Mouse (Mus musculus): ENCODE data around the gene Tmprss7. TPM values are rescaled to one million over a fixed set of nuclear protein-coding genes. Genes with fewer than 3 reads are reported as not detected.

The Tmprss7 gene
- total and polyA plus RNA-seq, 3 experiments = not detected

- H3K27ac ChIP-seq (ENCODE audit: insufficient read depth, low read depth) = no peak overlapping the region
- no peaks in the 10 kb centered on the region for H3K27me3 ChIP-seq (replicated peaks)
- H3K9me3 ChIP-seq (replicated peaks; ENCODE audit: low read length) = no peaks in the 10 kb centered on the region
- no peaks in the 10 kb centered on the region for H3K4me1 ChIP-seq (ENCODE audit: control insufficient read depth in 1 of 2, insufficient read depth in 2 of 2)
- H3K9ac ChIP-seq (ENCODE audit: insufficient read depth, low read depth) = no peak overlapping the region
- H3K36me3 ChIP-seq (replicated peaks in 1 of 2; ENCODE audit: control insufficient read depth in 1 of 2, insufficient read depth in 1 of 2, low read length in 1 of 2) = no peaks in the 10 kb centered on the region
- TF ChIP-seq PAX5 (IDR thresholded peaks at IDR 0.05; ENCODE audit: low read length) = no peak
- dilution Hi-C loops (cut with MboI; ENCODE audit: extremely low pct_ligation_motif_present, extremely low pct_unique_long_range_greater_than_20kb, low sequenced_read_pairs) = no loop called here
- DNase-seq (ENCODE audit: extremely low read depth) = no peak
- H3K4me2 ChIP-seq (ENCODE audit: insufficient read depth, low read depth, poor library complexity, severe bottlenecking) = no peak overlapping the region
- in situ Hi-C loops (cut with MboI; ENCODE audit: low pct_ligation_motif_present, low pct_unique_long_range_greater_than_20kb, low sequenced_read_pairs) = no loop called here
- no peak overlapping the region for H3K4me3 ChIP-seq (replicated peaks in 1 of 3; ENCODE audit: low read depth in 2 of 3, low read length in 2 of 3, poor library complexity in 1 of 3)
- H3K79me2 ChIP-seq (replicated peaks; ENCODE audit: control insufficient read depth, extremely low read depth, insufficient read depth, poor library complexity, severe bottlenecking) = no peaks in the 10 kb centered on the region
Measured at GRCm38 (mm10) chr16:45657574-45658159, 35.8 kb downstream of the Tmprss7 start.

DNA sequence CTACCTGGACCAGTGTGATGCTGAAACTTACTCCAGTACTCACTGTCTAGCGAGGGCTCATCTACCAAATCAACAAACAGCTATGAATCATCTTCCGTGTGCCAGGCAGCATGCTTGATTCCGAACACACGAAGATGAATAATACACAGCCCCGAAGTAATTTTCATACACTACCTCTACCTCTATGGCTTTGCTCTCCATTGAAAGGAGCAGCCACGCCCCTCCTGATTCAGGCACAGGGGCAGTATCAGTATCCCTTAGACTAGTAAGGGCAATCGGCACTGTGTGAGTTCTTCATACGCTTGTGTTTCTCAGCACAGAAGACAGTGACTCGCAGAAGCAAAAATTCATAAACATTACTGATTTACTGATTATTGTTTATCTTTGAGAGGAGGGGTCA lies 39.0 kb downstream of the Tmprss7 start:
- dilution Hi-C loops (cut with MboI; ENCODE audit: extremely low pct_ligation_motif_present, extremely low pct_unique_long_range_greater_than_20kb, low sequenced_read_pairs) = no loop called here
- TF ChIP-seq SIN3A (IDR thresholded peaks at IDR 0.05; ENCODE audit: low read length) (no peak), MEF2A (IDR thresholded peaks at IDR 0.05; ENCODE audit: borderline replicate concordance, low read depth, low read length) (no peak), IRF4 (IDR thresholded peaks at IDR 0.05; ENCODE audit: low read depth, low read length) (no peak), BHLHE40 (IDR thresholded peaks at IDR 0.05; ENCODE audit: low read depth, low read length) (no peak), USF1 (IDR thresholded peaks at IDR 0.05; ENCODE audit: low read depth, low read length) (no peak), HCFC1 (IDR thresholded peaks at IDR 0.05; ENCODE audit: low read depth, low read length) (no peak), E2F4 (IDR thresholded peaks at IDR 0.05; ENCODE audit: insufficient replicate concordance, low read depth, low read length) (no peak), ZC3H11A (IDR thresholded peaks at IDR 0.05; ENCODE audit: low read depth, low read length) (no peak), NELFE (IDR thresholded peaks at IDR 0.05; ENCODE audit: low read depth, low read length) (no peak), SMC3 (IDR thresholded peaks at IDR 0.05; ENCODE audit: low read depth, low read length) (no peak), GABPA (IDR thresholded peaks at IDR 0.05; ENCODE audit: insufficient replicate concordance, low read depth, low read length) (no peak)
- H3K27me3 ChIP-seq (replicated peaks) = no peaks in the 10 kb centered on the region
- H3K79me2 ChIP-seq (replicated peaks; ENCODE audit: control insufficient read depth, extremely low read depth, insufficient read depth, poor library complexity, severe bottlenecking) = no peaks in the 10 kb centered on the region
- no peak overlapping the region for H3K27ac ChIP-seq (ENCODE audit: insufficient read depth, low read depth)
- H3K4me1 ChIP-seq (ENCODE audit: control insufficient read depth in 1 of 2, insufficient read depth in 2 of 2) = no peaks in the 10 kb centered on the region
- no peak overlapping the region for H3K4me3 ChIP-seq (replicated peaks in 1 of 3; ENCODE audit: low read depth in 2 of 3, low read length in 2 of 3, poor library complexity in 1 of 3)
- H3K9me3 ChIP-seq (replicated peaks; ENCODE audit: low read length) = no peaks in the 10 kb centered on the region
- no peaks in the 10 kb centered on the region for H3K36me3 ChIP-seq (replicated peaks in 1 of 2; ENCODE audit: control insufficient read depth in 1 of 2, insufficient read depth in 1 of 2, low read length in 1 of 2)
- H3K9ac ChIP-seq (ENCODE audit: insufficient read depth, low read depth) = no peak overlapping the region
- DNase-seq (ENCODE audit: extremely low read depth) = no peak
- H3K4me2 ChIP-seq (ENCODE audit: insufficient read depth, low read depth, poor library complexity, severe bottlenecking) = no peak overlapping the region
- in situ Hi-C loops (cut with MboI; ENCODE audit: low pct_ligation_motif_present, low pct_unique_long_range_greater_than_20kb, low sequenced_read_pairs) = no loop called here

DNA sequence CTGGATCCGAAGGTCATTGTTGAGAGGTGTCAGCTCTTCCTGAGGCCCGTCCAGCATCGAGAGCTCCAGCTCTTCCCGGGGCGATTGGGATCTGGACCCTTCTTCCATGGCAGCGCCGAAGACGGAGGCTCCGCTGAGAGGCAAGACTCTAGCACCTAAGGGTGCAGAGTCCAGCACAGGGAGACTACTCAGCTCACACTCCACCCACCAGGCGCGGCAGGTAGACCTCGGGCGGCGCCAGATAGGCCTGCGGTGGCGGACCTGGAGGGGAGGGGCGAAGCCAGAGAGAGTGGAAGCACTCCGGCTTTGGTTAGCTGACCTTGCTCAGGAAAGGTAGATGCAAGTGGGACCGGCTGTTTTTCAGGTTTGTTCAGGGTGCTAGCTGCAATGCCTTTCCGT lies 39.5 kb downstream of the Tmprss7 start, which contains the start of gene BC016579:
Gene BC016579 (minus strand): TSS at position 135 of the 399 bp plus-strand sequence.
- H3K27ac ChIP-seq (ENCODE audit: insufficient read depth, low read depth) = no peak within 1 kb of the TSS
- in situ Hi-C loops (cut with MboI; ENCODE audit: low pct_ligation_motif_present, low pct_unique_long_range_greater_than_20kb, low sequenced_read_pairs) = no loop called here
- H3K79me2 ChIP-seq (replicated peaks; ENCODE audit: control insufficient read depth, extremely low read depth, insufficient read depth, poor library complexity, severe bottlenecking) = no peaks in the 10 kb centered on the region
- no peak within 1 kb of the TSS for H3K4me3 ChIP-seq (replicated peaks in 1 of 3; ENCODE audit: low read depth in 2 of 3, low read length in 2 of 3, poor library complexity in 1 of 3)
- no peak within 1 kb of the TSS for H3K4me2 ChIP-seq (ENCODE audit: insufficient read depth, low read depth, poor library complexity, severe bottlenecking)
- TF ChIP-seq CHD1 (IDR thresholded peaks at IDR 0.05; ENCODE audit: low read depth, low read length) = no peak
- no peak for TF ChIP-seq MAFK (IDR thresholded peaks at IDR 0.05; ENCODE audit: insufficient replicate concordance, low read length)
- TF ChIP-seq EP300 (IDR thresholded peaks at IDR 0.05; ENCODE audit: low read length) = no peak
- no peak for TF ChIP-seq TCF12 (IDR thresholded peaks at IDR 0.05; ENCODE audit: low read depth, low read length)
- no peak for TF ChIP-seq CHD2 (IDR thresholded peaks at IDR 0.05; ENCODE audit: low read length)
- TF ChIP-seq MAZ (IDR thresholded peaks at IDR 0.05; ENCODE audit: low read depth, low read length) = no peak
- TF ChIP-seq UBTF (IDR thresholded peaks at IDR 0.05; ENCODE audit: low read depth, low read length) = no peak
- no peaks in the 10 kb centered on the region for H3K36me3 ChIP-seq (replicated peaks in 1 of 2; ENCODE audit: control insufficient read depth in 1 of 2, insufficient read depth in 1 of 2, low read length in 1 of 2)
- no peak for DNase-seq (ENCODE audit: extremely low read depth)
- H3K4me1 ChIP-seq (ENCODE audit: control insufficient read depth in 1 of 2, insufficient read depth in 2 of 2) = peaks cover 0 to under 1% of the 10 kb centered on the region in 2 experiments; a peak in 1 of 4 replicates
- dilution Hi-C loops (cut with MboI; ENCODE audit: extremely low pct_ligation_motif_present, extremely low pct_unique_long_range_greater_than_20kb, low sequenced_read_pairs) = no loop called here
- no peaks in the 10 kb centered on the region for H3K27me3 ChIP-seq (replicated peaks)
- no peaks in the 10 kb centered on the region for H3K9me3 ChIP-seq (replicated peaks; ENCODE audit: low read length)
- H3K9ac ChIP-seq (ENCODE audit: insufficient read depth, low read depth) = no peak within 1 kb of the TSS

Data from CH12.LX (cell line).